Mouse (Mus musculus) lung, postnatal 0 days (tissue): ENCODE measurements around the gene Celf1.

ENCODE experiments used
- CTCF ChIP-seq: IDR thresholded peaks from 2 replicates; pipeline ENCODE4 v1.5.1; 2016; ENCODE audit warnings: antibody characterized with exemption, mild to moderate bottlenecking
- EP300 ChIP-seq: IDR thresholded peaks from 2 replicates; pipeline ENCODE4 v1.6.1; 2016; ENCODE audit warnings: antibody characterized with exemption, mild to moderate bottlenecking, control low read depth

DNA sequence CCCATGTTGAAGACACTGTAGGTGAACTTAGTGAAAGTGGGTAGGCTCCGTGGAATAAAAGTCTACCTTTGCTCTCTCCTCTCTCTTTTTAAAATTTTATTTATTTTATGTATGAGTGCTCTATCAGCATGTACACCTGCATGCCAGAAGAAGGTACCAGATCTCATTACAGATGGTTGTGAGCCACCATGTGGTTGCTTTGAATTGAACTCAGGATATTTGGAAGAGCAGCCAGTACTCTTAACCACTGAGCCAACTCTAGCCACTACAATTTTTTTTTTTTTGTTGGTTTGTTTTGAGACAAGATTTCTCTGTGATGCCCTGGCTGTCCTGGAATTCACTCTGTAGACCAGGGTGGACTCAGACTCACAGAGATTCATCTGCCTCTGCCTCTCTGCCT lies 23.1 kb downstream of the Celf1 start:
- no peak for TF ChIP-seq CTCF
- TF ChIP-seq EP300, result no peak
